Mouse (Mus musculus) embryonic facial prominence, embryonic 11.5 days (tissue): ENCODE measurements at regions not wholly inside any gene's neighbourhood (a gene's known extent, or its start where the extent isn't known, plus 50 kb on each side); places are given as distances from the start of the nearest gene placed in this dataset.

Source experiments
- ATAC-seq: fragments of 200-750 bp; cut with Nextera tagmentation; replicated peaks from 2 replicates; pipeline ENCODE4 v1.8.0; 2017; ENCODE audit warnings: low read depth; ENCODE audit not compliant: insufficient number of reproducible peaks, low FRiP score, low TSS enrichment
- DNase-seq: peaks from one replicate; pipeline ENCODE4 v3.0.0-alpha.2; 2015; ENCODE audit warnings: low spot score
- H3K27ac ChIP-seq: fragments of 300-500 bp; sonication (generic); replicated peaks from 2 replicates; pipeline ENCODE4 v1.5.1; 2014; ENCODE audit warnings: mild to moderate bottlenecking, low read depth, low read length, control low read depth
- H3K27me3 ChIP-seq: fragments of 300-500 bp; sonication (generic); 2 replicates; pipeline ENCODE4 v1.6.1; 2014; ENCODE audit warnings: mild to moderate bottlenecking, low read length, moderate library complexity, mixed read lengths; ENCODE audit not compliant: control insufficient read depth, insufficient read depth
- H3K36me3 ChIP-seq: fragments of 300-500 bp; sonication (generic); replicated peaks from 2 replicates; pipeline ENCODE4 v1.6.1; 2014; ENCODE audit warnings: low read depth, mild to moderate bottlenecking, low read length, moderate library complexity, mixed read lengths; ENCODE audit not compliant: control insufficient read depth, insufficient read depth
- H3K4me1 ChIP-seq: fragments of 300-500 bp; sonication (generic); 2 replicates; pipeline ENCODE4 v1.6.1; 2014; ENCODE audit warnings: low read length, mixed read lengths; ENCODE audit not compliant: control insufficient read depth, insufficient read depth
- H3K4me2 ChIP-seq: fragments of 300-500 bp; sonication (generic); 2 replicates; pipeline ENCODE4 v1.6.1; 2014; ENCODE audit warnings: low read depth, mild to moderate bottlenecking, control low read depth, low read length, moderate library complexity
- H3K4me3 ChIP-seq: fragments of 300-500 bp; sonication (generic); 2 replicates; pipeline ENCODE4 v1.5.1; 2014; ENCODE audit warnings: low read depth, low read length, control low read depth
- H3K9ac ChIP-seq: fragments of 300-500 bp; sonication (generic); replicated peaks from 2 replicates; pipeline ENCODE4 v1.6.1; 2014; ENCODE audit warnings: mild to moderate bottlenecking, control low read depth, low read length
- H3K9me3 ChIP-seq: fragments of 300-500 bp; sonication (generic); replicated peaks from 2 replicates; pipeline ENCODE4 v1.6.1; 2016; ENCODE audit warnings: mild to moderate bottlenecking, low read length, inconsistent platforms, mixed read lengths; ENCODE audit not compliant: control insufficient read depth
- WGBS: fragments of 180-500 bp; shearing (Covaris S2); extraction: QIAGEN DNeasy Blood & Tissue Kit; methylation state at CpG from one replicate; pipeline ENCODE4 v1.1.7; 2014; 5-methylcytosine and 5-hydroxymethylcytosine counted together

GRCm38 (mm10) chr12:106375886-106376285 is 365.9 kb downstream of the Vrk1 start:
- Histone ChIP-seq H3K4me1 (no peaks in the 10 kb centered on the region), H3K4me3 (no peak overlapping the region), H3K27ac (no peak overlapping the region), H3K36me3 (no peaks in the 10 kb centered on the region), H3K9ac (no peak overlapping the region), H3K4me2 (no peak overlapping the region), H3K9me3 (no peaks in the 10 kb centered on the region), H3K27me3 (no peaks in the 10 kb centered on the region)
- ATAC-seq (no peak), DNase-seq (no peak)
- WGBS: 88% methylated on average over 13 of the region's 13 CpGs

- H3K9me3 ChIP-seq: no peaks in the 10 kb centered on the region
- H3K4me2 ChIP-seq: no peak overlapping the region
- H3K4me1 ChIP-seq: no peaks in the 10 kb centered on the region
- no peak overlapping the region for H3K9ac ChIP-seq
- no peak for ATAC-seq
- no peaks in the 10 kb centered on the region for H3K36me3 ChIP-seq
- no peaks in the 10 kb centered on the region for H3K27me3 ChIP-seq
- no peak overlapping the region for H3K4me3 ChIP-seq
- no peak overlapping the region for H3K27ac ChIP-seq
- WGBS: 80% methylated on average over 12 of the region's 12 CpGs
- DNase-seq: no peak
These were observed 366.8 kb downstream of the Vrk1 start for GRCm38 (mm10) chr12:106376783-106377182.

GRCm38 (mm10) chr12:106377281-106377680 is 367.3 kb downstream of the Vrk1 start:
- Histone ChIP-seq H3K9ac (no peak overlapping the region), H3K9me3 (no peaks in the 10 kb centered on the region), H3K4me1 (no peaks in the 10 kb centered on the region), H3K4me2 (no peak overlapping the region), H3K36me3 (no peaks in the 10 kb centered on the region), H3K27me3 (no peaks in the 10 kb centered on the region), H3K4me3 (no peak overlapping the region), H3K27ac (no peak overlapping the region)
- 92% methylated on average over 1 of the region's 1 CpGs for WGBS
- ATAC-seq (no peak), DNase-seq (no peak)

GRCm38 (mm10) chr12:106377761-106378160 is 367.7 kb downstream of the Vrk1 start:
- DNase-seq (no peak), ATAC-seq (no peak)
- no peaks in the 10 kb centered on the region for H3K4me1 ChIP-seq
- no peak overlapping the region for H3K4me3 ChIP-seq
- H3K9me3 ChIP-seq: no peaks in the 10 kb centered on the region
- H3K27ac ChIP-seq: no peak overlapping the region
- no peak overlapping the region for H3K9ac ChIP-seq
- no peaks in the 10 kb centered on the region for H3K36me3 ChIP-seq
- H3K4me2 ChIP-seq: no peak overlapping the region
- 76% methylated on average over 5 of the region's 5 CpGs for WGBS
- no peaks in the 10 kb centered on the region for H3K27me3 ChIP-seq

- 21% methylated on average over 19 of the region's 19 CpGs for WGBS
- H3K4me3 ChIP-seq: peak overlapping the region; percentile 21
- no peaks in the 10 kb centered on the region for H3K4me1 ChIP-seq
- no peak overlapping the region for H3K9ac ChIP-seq
- H3K27me3 ChIP-seq: no peaks in the 10 kb centered on the region
- no peaks in the 10 kb centered on the region for H3K36me3 ChIP-seq
- ATAC-seq (no peak), DNase-seq (peak; percentile 63)
- no peak overlapping the region for H3K27ac ChIP-seq
- H3K9me3 ChIP-seq: no peaks in the 10 kb centered on the region
- H3K4me2 ChIP-seq: peak overlapping the region; percentile 48
These were observed 368.5 kb downstream of the Vrk1 start for GRCm38 (mm10) chr12:106378303-106379075.

GRCm38 (mm10) chr12:106379151-106379594 is 369.1 kb downstream of the Vrk1 start:
- no peaks in the 10 kb centered on the region for H3K27me3 ChIP-seq
- H3K9ac ChIP-seq: no peak overlapping the region; the same call in 1 of the 2 replicates
- no peaks in the 10 kb centered on the region for H3K36me3 ChIP-seq
- peak overlapping the region; percentile 21 for H3K4me3 ChIP-seq
- DNase-seq: peak; percentile 75
- no peak overlapping the region for H3K27ac ChIP-seq
- peak overlapping the region; percentile 48 for H3K4me2 ChIP-seq
- H3K4me1 ChIP-seq: no peaks in the 10 kb centered on the region
- ATAC-seq: 0 out of 2 replicates have a peak, but pooled peaks have one; percentile 75
- WGBS: 2% methylated on average over 14 of the region's 14 CpGs
- H3K9me3 ChIP-seq: no peaks in the 10 kb centered on the region

- DNase-seq (no peak), ATAC-seq (no peak)
- Histone ChIP-seq H3K9ac (no peak overlapping the region), H3K4me2 (no peak overlapping the region), H3K27me3 (no peaks in the 10 kb centered on the region), H3K36me3 (no peaks in the 10 kb centered on the region), H3K9me3 (no peaks in the 10 kb centered on the region), H3K27ac (no peak overlapping the region), H3K4me3 (no peak overlapping the region), H3K4me1 (no peaks in the 10 kb centered on the region)
- 52% methylated on average over 14 of the region's 14 CpGs for WGBS
These were observed 369.8 kb downstream of the Vrk1 start for GRCm38 (mm10) chr12:106379779-106380178.

- H3K4me1 ChIP-seq: no peaks in the 10 kb centered on the region
- no peak overlapping the region for H3K27ac ChIP-seq
- no peak overlapping the region for H3K9ac ChIP-seq
- no peak overlapping the region for H3K4me2 ChIP-seq
- H3K4me3 ChIP-seq: no peak overlapping the region
- WGBS: 82% methylated on average over 15 of the region's 15 CpGs
- H3K27me3 ChIP-seq: no peaks in the 10 kb centered on the region
- DNase-seq: no peak
- H3K36me3 ChIP-seq: no peaks in the 10 kb centered on the region
- ATAC-seq: no peak
- no peaks in the 10 kb centered on the region for H3K9me3 ChIP-seq
These were observed 371.8 kb downstream of the Vrk1 start for GRCm38 (mm10) chr12:106381821-106382220.
